Mouse (Mus musculus) neural tube, embryonic 14.5 days (tissue): ENCODE data around the gene Tent5b. TPM values are rescaled to one million over a fixed set of nuclear protein-coding genes. Genes with fewer than 3 reads are reported as not detected.
A peak's percentile ranks its signal among the peaks of the same experiment; 100 is the strongest.

Experiments
- ATAC-seq: fragments of 200-750 bp; cut with Nextera tagmentation; 2 replicates; pipeline ENCODE4 v1.8.0; 2017; ENCODE audit warnings: low read depth, mild to moderate bottlenecking, moderate TSS enrichment, moderate library complexity
- H3K27ac ChIP-seq: fragments of 300-500 bp; sonication (generic); 2 replicates; pipeline ENCODE4 v1.5.1; 2014; ENCODE audit warnings: low read depth, mild to moderate bottlenecking, control low read depth, low read length, moderate library complexity, mixed read lengths
- H3K27me3 ChIP-seq: fragments of 300-500 bp; sonication (generic); 2 replicates; pipeline ENCODE4 v1.6.1; 2014; ENCODE audit warnings: low read length; ENCODE audit not compliant: control insufficient read depth, insufficient read depth
- H3K36me3 ChIP-seq: fragments of 300-500 bp; sonication (generic); 2 replicates; pipeline ENCODE4 v1.6.1; 2014; ENCODE audit warnings: low read length, mixed read lengths; ENCODE audit not compliant: control insufficient read depth, insufficient read depth
- H3K4me1 ChIP-seq: fragments of 300-500 bp; sonication (generic); 2 replicates; pipeline ENCODE4 v1.6.1; 2014; ENCODE audit warnings: low read length; ENCODE audit not compliant: control insufficient read depth, insufficient read depth
- H3K4me2 ChIP-seq: fragments of 300-500 bp; sonication (generic); 2 replicates; pipeline ENCODE4 v1.6.1; 2014; ENCODE audit warnings: mild to moderate bottlenecking, low read depth, low read length, control low read depth
- H3K4me3 ChIP-seq: fragments of 300-500 bp; sonication (generic); 2 replicates; pipeline ENCODE4 v1.5.1; 2014; ENCODE audit warnings: low read depth, low read length, control low read depth, mixed read lengths
- H3K9ac ChIP-seq: fragments of 300-500 bp; sonication (generic); replicated peaks from 2 replicates; pipeline ENCODE4 v1.6.1; 2014; ENCODE audit warnings: low read depth, mild to moderate bottlenecking, control low read depth, low read length, mixed read lengths
- H3K9me3 ChIP-seq: fragments of 300-500 bp; sonication (generic); 2 replicates; pipeline ENCODE4 v1.6.1; 2016; ENCODE audit warnings: low read length; ENCODE audit not compliant: control insufficient read depth
- WGBS: fragments of 180-500 bp; shearing (Covaris S2); extraction: QIAGEN DNeasy Blood & Tissue Kit; methylation state at CpG from one replicate; pipeline ENCODE4 v1.1.7; 2014; 5-methylcytosine and 5-hydroxymethylcytosine counted together
- polyA plus RNA-seq: library from polyadenylated mRNA; unstranded; fragments of >200 nt; fragmentation: Nextera tagmentation; extraction: Ambion mirVana; gene quantifications from 2 replicates; pipeline ENCODE4 v1.2.1, GENCODE M21; 2014

The Tent5b gene
- 0.18 TPM in 1 of 2 replicates, not detected in the other for polyA plus RNA-seq

GRCm38 (mm10) chr4:133479458-133480184 lies at the start of gene Tent5b:
TSS of gene Tent5b (plus strand) at chr4:133480132.
- H3K4me1 ChIP-seq: no peaks in the 10 kb centered on the region
- H3K27ac ChIP-seq: no peak within 1 kb of the TSS
- H3K9ac ChIP-seq: no peak within 1 kb of the TSS; the same call in 1 of the 2 replicates
- H3K4me2 ChIP-seq: peak within 1 kb of the TSS; percentile 46
- no peaks in the 10 kb centered on the region for H3K36me3 ChIP-seq
- H3K4me3 ChIP-seq: peak within 1 kb of the TSS; percentile 29
- H3K9me3 ChIP-seq: no peaks in the 10 kb centered on the region
- H3K27me3 ChIP-seq: peaks cover 14% of the 10 kb centered on the region
- WGBS: 3% methylated on average over 29 of the region's 29 CpGs
- ATAC-seq: peak; percentile 96

DNA sequence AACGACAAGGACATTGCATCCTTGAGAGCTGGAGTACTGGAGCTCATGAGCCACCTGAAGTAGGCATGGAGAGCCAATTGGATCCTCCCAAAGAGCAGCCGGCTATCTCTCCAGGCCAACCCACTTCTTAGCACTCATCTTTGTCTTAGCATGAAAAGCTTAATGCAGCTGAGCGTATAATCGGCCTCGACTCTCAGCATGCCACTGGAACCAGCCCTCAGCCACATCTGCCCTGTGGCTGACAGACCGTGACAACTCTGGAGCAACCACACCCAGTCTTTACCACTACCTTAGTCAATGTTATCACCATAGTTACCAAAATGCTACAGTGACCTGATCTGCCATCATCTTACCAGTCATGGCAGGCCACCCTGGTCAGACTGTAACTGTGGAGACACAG lies 48.4 kb upstream of the Tent5b start:
- no peak overlapping the region for H3K9ac ChIP-seq
- H3K27me3 ChIP-seq: no peaks in the 10 kb centered on the region
- WGBS: 71% methylated on average over 6 of the region's 6 CpGs
- no peaks in the 10 kb centered on the region for H3K4me1 ChIP-seq
- H3K36me3 ChIP-seq: no peaks in the 10 kb centered on the region
- no peak for ATAC-seq
- H3K9me3 ChIP-seq: no peaks in the 10 kb centered on the region
- H3K27ac ChIP-seq: no peak overlapping the region
- no peak overlapping the region for H3K4me3 ChIP-seq
- H3K4me2 ChIP-seq: no peak overlapping the region

- 20% methylated on average over 17 of the region's 17 CpGs for WGBS
- H3K36me3 ChIP-seq: no peaks in the 10 kb centered on the region
- no peaks in the 10 kb centered on the region for H3K4me1 ChIP-seq
- no peaks in the 10 kb centered on the region for H3K9me3 ChIP-seq
- peak overlapping the region; percentile 4; the same call in 1 of the 2 replicates for H3K4me3 ChIP-seq
- no peak overlapping the region for H3K27ac ChIP-seq
- no peak overlapping the region; the same call in 1 of the 2 replicates for H3K4me2 ChIP-seq
- ATAC-seq: 0 out of 2 replicates have a peak, but pooled peaks have one; percentile 34
- no peaks in the 10 kb centered on the region for H3K27me3 ChIP-seq
- no peak overlapping the region for H3K9ac ChIP-seq
Measured at GRCm38 (mm10) chr4:133432560-133433171, 47.3 kb upstream of the Tent5b start.

GRCm38 (mm10) chr4:133435921-133436320 lies 44.0 kb upstream of the Tent5b start:
- no peaks in the 10 kb centered on the region for H3K27me3 ChIP-seq
- no peak overlapping the region for H3K9ac ChIP-seq
- no peak overlapping the region for H3K27ac ChIP-seq
- ATAC-seq: no peak
- H3K4me1 ChIP-seq: peaks cover 5% of the 10 kb centered on the region; the same call in 1 of the 2 replicates
- no peaks in the 10 kb centered on the region for H3K9me3 ChIP-seq
- no peak overlapping the region for H3K4me2 ChIP-seq
- H3K36me3 ChIP-seq: no peaks in the 10 kb centered on the region
- H3K4me3 ChIP-seq: no peak overlapping the region
- 90% methylated on average over 11 of the region's 11 CpGs for WGBS

DNA sequence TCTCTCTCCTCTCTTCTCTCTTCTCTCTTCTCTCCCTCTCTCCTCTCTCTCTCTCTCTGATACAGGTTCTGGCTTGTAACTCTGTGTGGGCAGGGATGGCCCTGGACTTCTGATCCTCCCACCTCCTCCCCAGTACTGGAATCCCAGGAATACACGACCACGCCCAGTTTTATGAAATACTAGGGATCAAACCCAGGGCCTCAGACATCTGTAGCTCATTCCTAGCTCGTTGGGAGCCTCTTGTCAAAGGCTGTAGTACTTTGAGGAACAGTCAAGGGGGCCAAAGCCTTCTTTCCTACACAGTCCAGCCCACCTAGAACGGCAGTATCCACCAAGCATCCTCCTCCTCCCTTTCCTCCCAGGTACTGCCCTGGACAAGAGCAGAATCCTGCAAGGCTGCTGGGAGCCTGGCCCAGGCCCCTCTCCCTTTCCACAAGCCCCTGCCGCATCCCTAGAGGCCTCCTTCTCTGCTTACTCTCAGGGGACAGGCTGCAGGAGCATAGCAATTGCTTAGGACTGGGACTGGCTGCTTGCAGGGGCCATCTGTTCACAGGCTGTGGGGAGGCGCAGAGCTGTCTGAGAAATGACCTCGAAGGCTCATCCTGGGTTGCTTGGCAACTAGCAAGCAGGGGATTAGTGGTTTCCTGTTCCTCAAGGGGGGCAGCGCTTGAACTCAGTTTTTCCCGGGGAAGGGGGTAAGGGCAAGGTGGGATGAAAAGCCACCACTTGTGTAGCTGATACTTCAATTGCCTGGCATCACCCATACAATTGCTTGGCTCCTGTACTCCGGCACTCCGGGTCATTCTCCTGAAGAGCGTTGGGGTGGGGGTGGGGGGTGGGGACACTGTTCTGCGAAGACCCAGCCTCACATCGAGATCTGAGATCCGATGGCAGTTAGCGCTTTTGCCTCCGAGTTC lies 40.2 kb upstream of the Tent5b start:
- no peaks in the 10 kb centered on the region for H3K36me3 ChIP-seq
- WGBS: 9% methylated on average over 17 of the region's 17 CpGs
- H3K4me3 ChIP-seq: no peak overlapping the region
- ATAC-seq: peak; percentile 84
- peak overlapping the region; percentile 35 for H3K4me2 ChIP-seq
- peak overlapping the region; percentile 70 for H3K27ac ChIP-seq
- no peaks in the 10 kb centered on the region for H3K27me3 ChIP-seq
- H3K9ac ChIP-seq: 0 out of 2 replicates have a peak overlapping the region, but pooled peaks have one; percentile 32
- H3K9me3 ChIP-seq: no peaks in the 10 kb centered on the region
- peaks cover 5% of the 10 kb centered on the region; the same call in 1 of the 2 replicates for H3K4me1 ChIP-seq

- Histone ChIP-seq H3K4me1 (peaks cover 5% of the 10 kb centered on the region; the same call in 1 of the 2 replicates), H3K27ac (peak overlapping the region; percentile 70), H3K9ac (no peak overlapping the region), H3K36me3 (no peaks in the 10 kb centered on the region), H3K4me2 (peak overlapping the region; percentile 35; the same call in 1 of the 2 replicates), H3K27me3 (no peaks in the 10 kb centered on the region), H3K4me3 (no peak overlapping the region), H3K9me3 (no peaks in the 10 kb centered on the region)
- peak; percentile 76; the same call in 1 of the 2 replicates for ATAC-seq
- WGBS: 6% methylated on average over 6 of the region's 6 CpGs
Measured at GRCm38 (mm10) chr4:133440377-133440795, 39.5 kb upstream of the Tent5b start.

DNA sequence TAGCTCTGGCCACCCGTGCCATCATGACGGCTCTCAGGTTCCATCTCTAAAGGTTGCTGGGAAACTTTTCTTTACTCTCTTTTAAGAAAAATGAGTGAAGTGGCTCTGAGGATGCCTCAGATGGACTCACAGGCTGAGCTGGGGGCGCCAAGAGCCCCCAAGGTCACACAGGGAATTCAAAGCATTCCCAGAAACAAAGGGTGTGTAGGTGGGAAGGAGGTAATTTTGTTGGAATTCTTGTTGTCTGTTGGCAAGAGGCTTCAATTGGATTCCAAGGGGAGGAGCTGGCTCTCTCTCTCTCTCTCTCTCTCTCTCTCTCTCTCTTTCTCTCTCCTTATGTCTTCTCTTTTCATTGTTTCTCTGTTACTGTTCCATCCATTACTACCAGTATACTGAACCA lies 37.7 kb upstream of the Tent5b start:
- Histone ChIP-seq H3K4me3 (no peak overlapping the region), H3K4me1 (peaks cover 5% of the 10 kb centered on the region; the same call in 1 of the 2 replicates), H3K36me3 (no peaks in the 10 kb centered on the region), H3K4me2 (no peak overlapping the region), H3K27ac (no peak overlapping the region), H3K27me3 (no peaks in the 10 kb centered on the region), H3K9me3 (no peaks in the 10 kb centered on the region), H3K9ac (no peak overlapping the region)
- WGBS: 47% methylated on average over 3 of the region's 3 CpGs
- ATAC-seq: no peak

GRCm38 (mm10) chr4:133443085-133443484 lies 36.8 kb upstream of the Tent5b start:
- ATAC-seq: no peak
- no peaks in the 10 kb centered on the region for H3K36me3 ChIP-seq
- 0 out of 2 replicates have a peak overlapping the region, but pooled peaks have one; percentile 22 for H3K27ac ChIP-seq
- no peaks in the 10 kb centered on the region for H3K9me3 ChIP-seq
- H3K4me3 ChIP-seq: no peak overlapping the region
- peaks cover 5% of the 10 kb centered on the region; the same call in 1 of the 2 replicates for H3K4me1 ChIP-seq
- 55% methylated on average over 5 of the region's 5 CpGs for WGBS
- H3K9ac ChIP-seq: no peak overlapping the region
- H3K27me3 ChIP-seq: no peaks in the 10 kb centered on the region
- H3K4me2 ChIP-seq: no peak overlapping the region
